In the genomic region with DNA sequence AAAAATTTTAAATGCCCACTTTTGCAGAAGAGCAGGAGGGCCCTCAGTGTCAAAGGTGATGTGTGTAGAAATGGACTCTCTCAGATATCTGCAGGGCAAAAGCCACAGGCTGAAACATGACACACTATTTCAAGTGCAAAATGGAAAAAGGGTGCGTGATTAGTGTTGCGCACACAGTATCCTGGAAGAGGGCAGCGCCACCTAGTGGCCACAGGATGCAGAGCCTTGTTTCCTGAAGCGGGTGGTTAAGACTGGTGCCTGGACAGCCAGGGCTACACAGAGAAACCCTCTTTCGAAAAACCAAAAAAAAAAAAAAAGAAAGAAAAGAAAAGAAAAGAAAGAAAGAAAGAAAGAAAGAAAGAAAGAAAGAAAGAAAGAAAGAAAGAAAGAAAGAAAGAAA, we compare ENCODE assay signal across 7 mouse cellular contexts. TPM values are rescaled to one million over a fixed set of nuclear protein-coding genes. Genes with fewer than 3 reads are reported as not detected.
DNase-seq lines count a peak whose midpoint lies in the region; ATAC-seq and TF ChIP-seq lines count a peak whose summit lies in the region.

No protein-coding gene starts in this region.

- no peak overlapping the region for H3K9ac ChIP-seq in intestine, embryonic 16.5 days (ENCODE audit: low read depth, low read length)
- H3K9ac ChIP-seq in midbrain, embryonic 12.5 days (replicated peaks) = no peak overlapping the region

- TF ChIP-seq CTCF in small intestine, adult 2 months (IDR thresholded peaks at IDR 0.05; ENCODE audit: extremely low read depth, insufficient read length, insufficient replicate concordance, low read depth, low read length) = peak; percentile 81; the same call in 1 of the 2 replicates

- no peaks in the 10 kb centered on the region for H3K4me1 ChIP-seq in intestine, embryonic 16.5 days (ENCODE audit: control insufficient read depth, insufficient read depth, low read length)
- no peaks in the 10 kb centered on the region for H3K4me1 ChIP-seq in midbrain, embryonic 12.5 days
- no peaks in the 10 kb centered on the region for H3K4me1 ChIP-seq in small intestine, adult 2 months (ENCODE audit: control insufficient read depth, insufficient read depth, insufficient read length, low read length)

- intact Hi-C loops in left cerebral cortex, postnatal 25 days (cut with DNase I) = loop anchor here (1.0 to 5.0 kb wide), 2 partner anchors 68 to 84 kb away; partner anchors contain the start of gene Pdzd9

- H3K36me3 ChIP-seq in intestine, embryonic 16.5 days (ENCODE audit: control insufficient read depth, insufficient read depth, low read length) = no peaks in the 10 kb centered on the region
- no peaks in the 10 kb centered on the region for H3K36me3 ChIP-seq in midbrain, embryonic 12.5 days
- no peaks in the 10 kb centered on the region for H3K36me3 ChIP-seq in small intestine, adult 2 months (ENCODE audit: control insufficient read depth, insufficient read depth, low read length)

- no peak overlapping the region for H3K4me2 ChIP-seq in intestine, embryonic 16.5 days (ENCODE audit: low read depth, low read length)
- no peak overlapping the region for H3K4me2 ChIP-seq in midbrain, embryonic 12.5 days (replicated peaks)

- peak; percentile 82 for ATAC-seq in intestine, embryonic 16.5 days
- ATAC-seq in midbrain, embryonic 12.5 days (ENCODE audit: low FRiP score, low read depth) = peak; percentile 70

- H3K9me3 ChIP-seq in intestine, embryonic 16.5 days (ENCODE audit: control insufficient read depth, low read length) = no peaks in the 10 kb centered on the region
- no peaks in the 10 kb centered on the region for H3K9me3 ChIP-seq in midbrain, embryonic 12.5 days

- WGBS in intestine, embryonic 16.5 days = 6% methylated on average over 5 of the region's 5 CpGs
- WGBS in midbrain, embryonic 12.5 days = 6% methylated on average over 5 of the region's 5 CpGs
- 1% methylated on average over 5 of the region's 5 CpGs for WGBS in small intestine, adult 2 months

- no peaks in the 10 kb centered on the region for H3K27me3 ChIP-seq in intestine, embryonic 16.5 days (replicated peaks; ENCODE audit: control insufficient read depth, insufficient read depth, low read length)
- H3K27me3 ChIP-seq in midbrain, embryonic 12.5 days = no peaks in the 10 kb centered on the region
- H3K27me3 ChIP-seq in small intestine, adult 2 months (ENCODE audit: control insufficient read depth, insufficient read depth, low read length) = no peaks in the 10 kb centered on the region

- H3K27ac ChIP-seq in intestine, embryonic 16.5 days (ENCODE audit: low read length) = no peak overlapping the region
- no peak overlapping the region for H3K27ac ChIP-seq in midbrain, embryonic 12.5 days (replicated peaks)
- H3K27ac ChIP-seq in small intestine, adult 2 months (ENCODE audit: insufficient read depth, low read depth, low read length) = no peak overlapping the region

- no peak overlapping the region for H3K4me3 ChIP-seq in intestine, embryonic 16.5 days (ENCODE audit: low read length)
- H3K4me3 ChIP-seq in midbrain, embryonic 12.5 days = no peak overlapping the region
- no peak overlapping the region for H3K4me3 ChIP-seq in small intestine, adult 2 months (ENCODE audit: low read depth, low read length)

- no peak for TF ChIP-seq POLR2A in small intestine, adult 2 months (IDR thresholded peaks at IDR 0.05; ENCODE audit: low read depth, low read length)

- DNase-seq in ZHBTc4 (ENCODE audit: low read depth, low spot score) = peak; percentile 90
- peak; percentile 84 to 91 for DNase-seq in cerebellum, postnatal 25 days
- peak; percentile 80 for DNase-seq in gastrocnemius, adult 18-20 months (ENCODE audit: low spot score)
- DNase-seq in left cerebral cortex, postnatal 25 days (ENCODE audit: low spot score in 2 of 2) = peak; percentile 81 to 85

RNA-seq across cellular contexts. Expression of gene Vwa3a, which starts 15.6 kb away (rescaled TPM):
- total RNA-seq in gastrocnemius, adult 18-20 months (2021) = under 1 TPM; 0.39 to 0.50 TPM
- 0.38 and 0.44 TPM in 2 replicates for polyA plus RNA-seq in intestine, embryonic 16.5 days (2015; fragmentation: Nextera tagmentation; extraction: Ambion mirVana)
- 10 to 100 TPM; 12.2 to 18.0 TPM for total RNA-seq in left cerebral cortex, postnatal 25 days (2021)
- polyA plus RNA-seq in midbrain, embryonic 12.5 days (2016; fragmentation: Nextera tagmentation; extraction: Ambion mirVana) = 0.41 and 0.51 TPM in 2 replicates
- 0.03 TPM in 1 of 2 replicates, not detected in the other for polyA plus RNA-seq in small intestine, adult 2 months (2012; rRNA removed)

RNA-seq across cellular contexts. Expression of gene Gm5737, which starts 57.5 kb away (rescaled TPM):
- total RNA-seq in gastrocnemius, adult 18-20 months (2021) = under 1 TPM in 1 of 2 experiments, not detected in 1; 0.47 TPM
- not detected in 2 replicates for polyA plus RNA-seq in intestine, embryonic 16.5 days (2015; fragmentation: Nextera tagmentation; extraction: Ambion mirVana)
- not detected for total RNA-seq in left cerebral cortex, postnatal 25 days (2021)
- polyA plus RNA-seq in midbrain, embryonic 12.5 days (2016; fragmentation: Nextera tagmentation; extraction: Ambion mirVana) = not detected in 2 replicates
- polyA plus RNA-seq in small intestine, adult 2 months (2012; rRNA removed) = not detected in 2 replicates
